Mouse (Mus musculus) embryonic fibroblast, embryonic 13.5 days (primary cell): Measurements from ENCODE around the gene Defb28. TPM values are rescaled to one million over a fixed set of nuclear protein-coding genes. Genes with fewer than 3 reads are reported as not detected.

ENCODE experiments used
- H3K27ac ChIP-seq: 2 replicates; pipeline ENCODE4 v1.5.1; 2012; ENCODE audit warnings: low read length, control low read depth, inconsistent platforms; ENCODE audit not compliant: insufficient read depth
- H3K4me1 ChIP-seq: 2 replicates; pipeline ENCODE4 v1.6.1; 2011; ENCODE audit warnings: low read length; ENCODE audit not compliant: control insufficient read depth, insufficient read depth
- H3K4me3 ChIP-seq: 2 replicates; pipeline ENCODE4 v1.5.1; 2011; ENCODE audit warnings: mild to moderate bottlenecking, control low read depth, low read length; ENCODE audit not compliant: insufficient read depth
- CTCF ChIP-seq: IDR thresholded peaks from 2 replicates; pipeline ENCODE4 v1.5.1; 2011; ENCODE audit warnings: mild to moderate bottlenecking, control low read depth, low read length, moderate library complexity, borderline replicate concordance; ENCODE audit not compliant: insufficient read depth
- POLR2A ChIP-seq: IDR thresholded peaks from 2 replicates; pipeline ENCODE4 v1.6.1; 2011; ENCODE audit warnings: low read depth, mild to moderate bottlenecking, control low read depth, low read length, moderate library complexity
- polyA plus RNA-seq: library from polyadenylated mRNA; stranded (reverse); fragments of >200 nt; gene quantifications from 2 replicates; pipeline ENCODE4 v1.2.4, GENCODE M21; 2011; ENCODE audit warnings: low read depth; ENCODE audit not compliant: missing spikeins, insufficient read length

Gene Defb28
- polyA plus RNA-seq, 1 experiment, result not detected

DNA sequence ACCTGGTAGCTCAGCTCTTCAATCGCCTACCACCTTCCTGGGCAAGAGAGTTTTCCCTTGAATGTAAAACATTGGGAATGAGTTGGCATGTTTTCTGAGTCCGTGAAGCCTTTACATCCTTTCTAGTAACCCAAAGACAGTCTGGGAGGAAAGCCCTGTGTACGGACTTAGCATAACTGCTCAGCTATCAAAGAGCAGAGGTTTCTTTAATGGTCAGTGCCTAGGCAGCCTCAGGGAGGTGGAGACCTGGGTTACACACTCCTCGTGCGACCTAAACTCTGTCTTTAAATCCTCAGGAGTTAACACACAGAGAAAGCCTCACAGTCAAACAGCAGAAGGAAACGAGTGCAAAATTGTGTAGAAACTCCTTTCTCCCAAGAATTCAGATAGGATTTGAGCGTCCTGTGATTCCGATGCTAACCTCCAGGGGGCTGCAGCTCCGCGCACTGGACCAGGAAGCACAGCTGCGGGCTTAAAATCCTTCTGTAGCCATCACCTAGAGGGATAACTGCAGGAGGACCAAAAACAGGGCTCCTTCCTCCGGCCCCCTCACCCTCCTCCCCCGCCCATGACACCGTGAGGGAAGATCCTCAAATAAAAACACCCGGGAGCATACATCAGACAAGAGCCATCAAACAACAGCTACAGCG is 35.8 kb downstream of the Defb28 start:
- TF ChIP-seq POLR2A (no peak), CTCF (peak; percentile 62)
- H3K4me3 ChIP-seq, result no peak overlapping the region
- peaks cover 5% of the 10 kb centered on the region; the same call in 1 of the 2 replicates for H3K4me1 ChIP-seq
- H3K27ac ChIP-seq, result no peak overlapping the region

GRCm38 (mm10) chr2:152556655-152557054 is 38.6 kb downstream of the Defb28 start:
- no peak overlapping the region for H3K4me3 ChIP-seq
- no peak overlapping the region for H3K27ac ChIP-seq
- TF ChIP-seq POLR2A (no peak), CTCF (no peak)
- peaks cover 5% of the 10 kb centered on the region; the same call in 1 of the 2 replicates for H3K4me1 ChIP-seq

GRCm38 (mm10) chr2:152569038-152569437 is 51.0 kb downstream of the Defb28 start, which contains the start of gene Gm17416:
Gm17416 (plus strand) TSS chr2:152569338.
- Histone ChIP-seq H3K4me1 (no peaks in the 10 kb centered on the region), H3K27ac (no peak within 1 kb of the TSS), H3K4me3 (no peak within 1 kb of the TSS)
- no peak for TF ChIP-seq POLR2A
- TF ChIP-seq CTCF, result no peak

GRCm38 (mm10) chr2:152569881-152570280 is 51.8 kb downstream of the Defb28 start:
- Histone ChIP-seq H3K27ac (no peak overlapping the region), H3K4me1 (no peaks in the 10 kb centered on the region), H3K4me3 (no peak overlapping the region)
- no peak for TF ChIP-seq CTCF
- no peak for TF ChIP-seq POLR2A

GRCm38 (mm10) chr2:152570313-152570712 is 52.3 kb downstream of the Defb28 start:
- H3K4me3 ChIP-seq, result no peak overlapping the region
- no peaks in the 10 kb centered on the region for H3K4me1 ChIP-seq
- TF ChIP-seq POLR2A, result no peak
- no peak for TF ChIP-seq CTCF
- H3K27ac ChIP-seq, result no peak overlapping the region

Other genes with a start within 250 kb of the Defb28 start
- gene Tbc1d20, start 224.4 kb upstream of the Defb28 start, polyA plus RNA-seq, result 61.7 and 74.1 TPM in 2 replicates
- gene Rbck1, start 185.6 kb upstream of the Defb28 start, polyA plus RNA-seq, result 59.0 and 79.2 TPM in 2 replicates
- 49.1 and 85.1 TPM in 2 replicates for gene Trib3, start 174.2 kb upstream of the Defb28 start, polyA plus RNA-seq
- not detected in 2 replicates for gene Nrsn2, start 141.6 kb upstream of the Defb28 start, polyA plus RNA-seq
- gene Sox12, start 120.2 kb upstream of the Defb28 start, polyA plus RNA-seq, result 15.0 and 20.3 TPM in 2 replicates
- gene Zcchc3, start 103.2 kb upstream of the Defb28 start, polyA plus RNA-seq, result 9.7 and 17.6 TPM in 2 replicates
- gene 6820408C15Rik, start 102.7 kb upstream of the Defb28 start, polyA plus RNA-seq, result 0.30 TPM in 1 of 2 replicates, not detected in the other
- gene Defb23, start 53.6 kb upstream of the Defb28 start, polyA plus RNA-seq, result not detected in 2 replicates
- not detected in 2 replicates for gene Defb20, start 41.2 kb upstream of the Defb28 start, polyA plus RNA-seq
- gene Defb22, start 28.1 kb upstream of the Defb28 start, polyA plus RNA-seq, result not detected in 2 replicates
- gene Defb26, start 6.6 kb upstream of the Defb28 start, polyA plus RNA-seq, result not detected in 2 replicates
- gene Defb29, start 21.8 kb downstream of the Defb28 start, polyA plus RNA-seq, result not detected in 2 replicates
- not detected in 2 replicates for gene Gm17416, start 51.1 kb downstream of the Defb28 start, polyA plus RNA-seq
- not detected in 2 replicates for gene Defb21, start 54.5 kb downstream of the Defb28 start, polyA plus RNA-seq
- not detected in 2 replicates for gene Defb19, start 62.1 kb downstream of the Defb28 start, polyA plus RNA-seq
- not detected in 2 replicates for gene Defb45, start 81.1 kb downstream of the Defb28 start, polyA plus RNA-seq
- gene Defb36, start 86.1 kb downstream of the Defb28 start, polyA plus RNA-seq, result not detected in 2 replicates
- 1.9 and 2.0 TPM in 2 replicates for gene Defb25, start 104.8 kb downstream of the Defb28 start, polyA plus RNA-seq
- 3.9 and 4.3 TPM in 2 replicates for gene Rem1, start 108.7 kb downstream of the Defb28 start, polyA plus RNA-seq
- gene H13, start 151.2 kb downstream of the Defb28 start, polyA plus RNA-seq, result 141 and 214 TPM in 2 replicates
- gene Mcts2, start 168.8 kb downstream of the Defb28 start, polyA plus RNA-seq, result 19.4 and 24.5 TPM in 2 replicates
- gene Id1, start 218.0 kb downstream of the Defb28 start, polyA plus RNA-seq, result 49.1 and 67.7 TPM in 2 replicates
- 0.94 and 1.5 TPM in 2 replicates for gene Cox4i2, start 235.9 kb downstream of the Defb28 start, polyA plus RNA-seq